ENCODE assay signal across 33 mouse cellular contexts in the genomic region with DNA sequence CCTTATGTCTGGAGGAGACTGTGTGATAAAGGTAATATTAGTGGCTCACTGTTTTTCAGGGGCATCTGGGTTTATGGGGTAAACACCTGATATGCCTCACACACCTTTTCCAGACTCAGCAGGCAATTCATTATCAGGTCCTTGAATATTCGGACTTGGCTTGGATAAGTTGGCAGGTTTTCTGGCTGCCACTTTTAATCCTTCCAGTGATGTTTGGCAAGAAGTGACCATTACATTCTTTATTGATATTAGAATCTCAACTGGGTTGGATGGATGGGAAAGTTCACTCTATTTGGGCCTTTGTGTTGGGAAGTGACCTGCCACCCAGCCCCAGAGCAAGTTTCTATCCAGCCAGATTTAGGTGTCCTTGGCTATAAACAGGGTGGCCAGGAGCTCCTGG.
"Had no signal": no experiment of that assay in that cellular context is flagged by ENCODE, and none has a peak within 500 bp of the region (broad histone marks: within the 10 kb centered on the region; RNA-seq: fewer than 3 reads in every experiment).

No protein-coding gene starts in this region.

- H3K27me3 ChIP-seq: heart, embryonic 12.5 days; heart, embryonic 13.5 days; heart, embryonic 15.5 days; hindbrain, embryonic 12.5 days; hindbrain, embryonic 13.5 days; hindbrain, embryonic 15.5 days; kidney, embryonic 15.5 days had no signal

- H3K27ac ChIP-seq: heart, embryonic 10.5 days; heart, embryonic 13.5 days; heart, embryonic 15.5 days; hindbrain, embryonic 10.5 days; hindbrain, embryonic 12.5 days; hindbrain, embryonic 13.5 days; hindbrain, embryonic 14.5 days; hindbrain, embryonic 15.5 days; hindbrain, postnatal 0 days; kidney, embryonic 15.5 days; kidney, postnatal 0 days; layer of hippocampus, adult 2 months; left cerebral cortex, adult 2 months had no signal

- H3K9ac ChIP-seq: heart, embryonic 12.5 days; heart, embryonic 13.5 days; heart, embryonic 15.5 days; hindbrain, embryonic 12.5 days; hindbrain, embryonic 13.5 days; hindbrain, embryonic 14.5 days; hindbrain, embryonic 15.5 days; kidney, embryonic 15.5 days had no signal

- ATAC-seq: hindbrain, embryonic 16.5 days; hindbrain, postnatal 0 days; inflammation-experienced regulatory T-cells, adult 6 months; intestine, embryonic 16.5 days had no signal

- H3K4me1 ChIP-seq: heart, embryonic 10.5 days; heart, embryonic 12.5 days; heart, embryonic 15.5 days; hindbrain, embryonic 10.5 days; hindbrain, embryonic 12.5 days; hindbrain, embryonic 13.5 days; hindbrain, embryonic 15.5 days; kidney, embryonic 15.5 days had no signal

- DNase-seq: heart, postnatal 10 days; heart, postnatal 14 days; heart, postnatal 36 days; heart, postnatal 4 days; kidney, adult 11 months; kidney, adult 18-20 months; kidney, adult 8-10 months; kidney, adult 9 months; kidney, postnatal 10 days; kidney, postnatal 14 days; kidney, postnatal 25 days; kidney, postnatal 36 days; kidney, postnatal 4 days; layer of hippocampus, adult 9-11 months; layer of hippocampus, postnatal 36 days had no signal

- H3K4me3 ChIP-seq: heart, embryonic 10.5 days; heart, embryonic 12.5 days; heart, embryonic 13.5 days; heart, embryonic 15.5 days; hindbrain, embryonic 10.5 days; hindbrain, embryonic 12.5 days; hindbrain, embryonic 13.5 days; hindbrain, embryonic 15.5 days; kidney, embryonic 15.5 days; layer of hippocampus, adult 2 months; left cerebral cortex, adult 2 months had no signal

- H3K4me2 ChIP-seq: heart, embryonic 11.5 days; heart, embryonic 12.5 days; heart, embryonic 13.5 days; heart, embryonic 15.5 days; hindbrain, embryonic 12.5 days; hindbrain, embryonic 13.5 days; hindbrain, embryonic 14.5 days; hindbrain, embryonic 15.5 days; kidney, embryonic 15.5 days had no signal
